Mouse (Mus musculus) liver, adult 2 months (tissue): ENCODE results near the gene Sec14l3.
"Not testable (repeated sequence)": the region's sequence is repeated elsewhere in the genome, so short reads cannot be mapped to it uniquely, and the experiment has no call there.

Source experiments
- CTCF ChIP-seq: fragments of 200-500 bp; IDR thresholded peaks from 2 replicates; pipeline ENCODE4 v1.5.1; 2011; ENCODE audit warnings: low read depth, low read length, control low read depth
- POLR2A ChIP-seq: fragments of 200-500 bp; IDR thresholded peaks from 2 replicates; pipeline ENCODE4 v1.6.1; 2011; ENCODE audit warnings: low read length, control low read depth; ENCODE audit not compliant: insufficient read depth; ENCODE audit errors: extremely low read depth

DNA sequence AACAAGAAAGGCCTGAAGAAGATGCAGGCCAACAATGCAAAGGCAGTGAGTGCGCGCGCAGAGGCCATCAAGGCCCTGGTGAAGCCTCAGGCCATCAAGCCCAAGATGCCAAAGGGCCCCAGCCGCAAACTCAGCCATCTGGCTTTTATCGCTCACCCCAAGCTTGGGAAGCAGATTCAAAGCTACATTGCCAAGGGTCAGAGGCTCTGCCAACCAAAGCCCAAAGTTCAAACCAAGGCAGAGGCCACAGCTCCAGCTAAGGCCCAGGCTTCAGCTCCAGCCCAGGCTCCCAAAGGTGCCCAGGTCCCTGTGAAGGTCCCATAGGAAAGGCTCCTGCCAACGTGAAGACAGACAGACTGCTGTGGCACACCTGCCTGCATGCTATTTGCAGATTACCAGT lies 43.3 kb downstream of the Sec14l3 start:
- TF ChIP-seq CTCF, POLR2A: not testable (repeated sequence)
